Mouse (Mus musculus) subcutaneous adipose tissue, adult 2 months (tissue): ENCODE results near the gene Gm21905. TPM values are rescaled to one million over a fixed set of nuclear protein-coding genes. Genes with fewer than 3 reads are reported as not detected.

ENCODE experiments used
- polyA plus RNA-seq: library from polyadenylated mRNA; depleted of rRNA; stranded (reverse); fragments of >200 nt; gene quantifications from 2 replicates; pipeline ENCODE4 v1.2.3, GENCODE M21; 2012; ENCODE audit warnings: low replicate concordance; rRNA removed

The Gm21905 gene
- not detected in 2 replicates for polyA plus RNA-seq

DNA sequence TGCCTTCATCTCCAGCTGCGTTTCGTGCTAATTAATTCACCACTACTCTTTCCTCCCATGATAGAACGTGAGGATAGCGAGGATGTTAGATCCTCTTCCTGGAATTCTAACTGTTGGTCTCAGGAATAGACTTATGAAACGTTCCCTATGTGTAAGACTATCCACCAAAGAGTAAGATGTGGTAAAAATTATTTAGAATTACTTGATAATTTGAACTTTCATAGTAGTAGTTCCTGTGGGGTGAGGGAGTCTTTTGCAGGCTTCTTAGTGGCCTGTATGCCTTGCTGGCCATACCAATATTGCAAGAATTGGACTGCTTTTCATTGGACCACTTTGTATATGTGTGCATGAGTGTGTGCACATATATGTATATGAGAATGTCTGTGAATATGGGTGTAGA is at the start of gene Gm21905:
Gene Gm21905 (minus strand): TSS at position 101 of the 400 bp plus-strand sequence.

DNA sequence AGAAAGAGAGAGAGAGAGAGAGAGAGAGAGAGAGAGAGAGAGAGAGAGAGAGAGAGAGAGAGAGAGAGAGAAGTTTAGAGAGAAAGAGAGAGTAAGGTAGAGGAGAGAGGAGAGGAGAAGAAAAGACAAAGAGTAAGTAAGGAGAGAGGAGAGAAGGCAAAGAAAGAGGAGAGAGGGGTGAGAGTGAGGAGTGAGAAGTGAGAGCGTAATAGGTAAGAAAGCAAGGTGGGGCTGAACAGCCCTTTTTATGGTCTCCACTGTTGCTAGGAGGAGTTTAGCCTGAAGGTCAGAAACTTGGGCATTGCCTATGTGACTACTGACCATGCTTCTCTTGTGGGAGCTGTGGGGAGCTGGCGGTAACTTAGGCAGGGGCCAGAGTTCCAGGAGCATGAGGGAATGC is 4.9 kb downstream of the Gm21905 start, which contains the start of gene Gm5108:
Gene Gm5108 (plus strand): TSS at position 301 of the 400 bp plus-strand sequence.

Other genes starting within 250 kb of the Gm21905 start
- 8.6 and 34.9 TPM in 2 replicates for gene Atp8a1, start 99.0 kb downstream of the Gm21905 start, polyA plus RNA-seq
- not detected in 2 replicates for gene Gm5108, start 4.8 kb downstream of the Gm21905 start, polyA plus RNA-seq
- gene Grxcr1, start 85.4 kb upstream of the Gm21905 start, polyA plus RNA-seq, result not detected in 2 replicates